Mouse (Mus musculus) MEL (cell line): ENCODE results near the gene Fam213b. TPM values are rescaled to one million over a fixed set of nuclear protein-coding genes. Genes with fewer than 3 reads are reported as not detected.

Experiments
- DNase-seq: peaks from one replicate; pipeline ENCODE4 v3.0.0; 2011; ENCODE audit warnings: low read depth, low spot score
- H3K27ac ChIP-seq: 2 replicates; pipeline ENCODE4 v1.5.1; 2012; ENCODE audit warnings: low read depth, mild to moderate bottlenecking, control low read depth, low read length, moderate library complexity; ENCODE audit not compliant: control insufficient read depth
- H3K27me3 ChIP-seq, 2 experiments: fragments of 150-350 bp in 1 of 2; sonication (generic) in 1 of 2; 2 replicates each; pipeline ENCODE4 v1.6.1; 2012; ENCODE audit warnings: low read length in 2 of 2, mild to moderate bottlenecking in 2 of 2, improper control_type of control experiment in 1 of 2, moderate library complexity in 1 of 2; ENCODE audit not compliant: insufficient read depth in 2 of 2, control insufficient read depth in 1 of 2
- H3K36me3 ChIP-seq, 2 experiments: 2 replicates each; pipeline ENCODE4 v1.6.1; 2012 to 2014; ENCODE audit warnings: low read length in 2 of 2, improper control_type of control experiment in 1 of 2, inconsistent platforms in 1 of 2, mild to moderate bottlenecking in 1 of 2; ENCODE audit not compliant: insufficient read depth in 2 of 2, control insufficient read depth in 1 of 2
- H3K4me1 ChIP-seq, 2 experiments: fragments of 150-350 bp in 1 of 2; sonication (generic) in 1 of 2; 2 replicates each; pipeline ENCODE4 v1.6.1; 2012; ENCODE audit warnings: low read length in 2 of 2, improper control_type of control experiment in 1 of 2, mild to moderate bottlenecking in 1 of 2; ENCODE audit not compliant: insufficient read depth in 2 of 2, control insufficient read depth in 1 of 2
- H3K4me3 ChIP-seq, 2 experiments: fragments of 150-350 bp in 1 of 2; sonication (generic) in 1 of 2; 2 replicates each; pipeline ENCODE4 v1.5.1; 2012; ENCODE audit warnings: low read depth in 2 of 2, low read length in 2 of 2, mild to moderate bottlenecking in 2 of 2, moderate library complexity in 2 of 2, control low read depth in 1 of 2, improper control_type of control experiment in 1 of 2; ENCODE audit not compliant: control insufficient read depth in 1 of 2, insufficient read depth in 1 of 2
- H3K79me2 ChIP-seq: 2 replicates; pipeline ENCODE4 v1.6.1; 2012; ENCODE audit warnings: mild to moderate bottlenecking, low read length, moderate library complexity; ENCODE audit not compliant: control insufficient read depth, poor library complexity, insufficient read depth
- H3K9ac ChIP-seq: 2 replicates; pipeline ENCODE4 v1.6.1; 2012; ENCODE audit warnings: low read depth, mild to moderate bottlenecking, control low read depth, low read length, moderate library complexity; ENCODE audit not compliant: control insufficient read depth, poor library complexity, severe bottlenecking
- H3K9me3 ChIP-seq: fragments of 150-350 bp; sonication (generic); replicated peaks from 2 replicates; pipeline ENCODE4 v1.6.1; 2012; ENCODE audit warnings: mild to moderate bottlenecking, low read length, improper control_type of control experiment, moderate library complexity; ENCODE audit not compliant: insufficient read depth
- CHD1 ChIP-seq: IDR thresholded peaks from 2 replicates; pipeline ENCODE4 v1.6.1; 2012; ENCODE audit warnings: low read depth, mild to moderate bottlenecking, inconsistent platforms, low read length, improper control_type of control experiment
- CHD2 ChIP-seq: IDR thresholded peaks from 2 replicates; pipeline ENCODE4 v1.6.1; 2011; ENCODE audit warnings: low read length, improper control_type of control experiment
- E2F4 ChIP-seq: IDR thresholded peaks from 2 replicates; pipeline ENCODE4 v1.6.1; 2011; ENCODE audit warnings: low read depth, low read length, improper control_type of control experiment, borderline replicate concordance
- ELF1 ChIP-seq: IDR thresholded peaks from 2 replicates; pipeline ENCODE4 v1.6.1; 2014; ENCODE audit warnings: low read depth, mild to moderate bottlenecking, inconsistent platforms, low read length, improper control_type of control experiment, moderate library complexity
- EP300 ChIP-seq, 2 experiments: IDR thresholded peaks; 2 replicates each; pipeline ENCODE4 v1.6.1; 2011; ENCODE audit warnings: improper control_type of control experiment in 2 of 2, low read length in 2 of 2, low read depth in 1 of 2, mild to moderate bottlenecking in 1 of 2
- GABPA ChIP-seq: IDR thresholded peaks from 2 replicates; pipeline ENCODE4 v1.6.1; 2012; ENCODE audit warnings: low read depth, mild to moderate bottlenecking, inconsistent platforms, low read length, improper control_type of control experiment, moderate library complexity
- GATA1 ChIP-seq: IDR thresholded peaks from 2 replicates; pipeline ENCODE4 v1.6.1; 2011; ENCODE audit warnings: low read depth, low read length, improper control_type of control experiment
- HCFC1 ChIP-seq: IDR thresholded peaks from 2 replicates; pipeline ENCODE4 v1.6.1; 2012; ENCODE audit warnings: low read depth, mild to moderate bottlenecking, inconsistent platforms, low read length, improper control_type of control experiment, moderate library complexity
- JUND ChIP-seq: IDR thresholded peaks from 2 replicates; pipeline ENCODE4 v1.6.1; 2011; ENCODE audit warnings: low read depth, mild to moderate bottlenecking, improper control_type of control experiment, low read length
- MAFK ChIP-seq: IDR thresholded peaks from 2 replicates; pipeline ENCODE4 v1.6.1; 2011; ENCODE audit warnings: low read depth, mild to moderate bottlenecking, low read length, improper control_type of control experiment, borderline replicate concordance
- MAX ChIP-seq: IDR thresholded peaks from 2 replicates; pipeline ENCODE4 v1.6.1; 2011; ENCODE audit warnings: low read length, improper control_type of control experiment
- MXI1 ChIP-seq: IDR thresholded peaks from 2 replicates; pipeline ENCODE4 v1.6.1; 2011; ENCODE audit warnings: mild to moderate bottlenecking, low read depth, low read length, improper control_type of control experiment
- MYB ChIP-seq: IDR thresholded peaks from 2 replicates; pipeline ENCODE4 v1.6.1; 2011; ENCODE audit warnings: mild to moderate bottlenecking, low read depth, low read length, improper control_type of control experiment
- NELFE ChIP-seq: IDR thresholded peaks from 2 replicates; pipeline ENCODE4 v1.6.1; 2011; ENCODE audit warnings: low read depth, low read length, improper control_type of control experiment
- POLR2A ChIP-seq, 2 experiments: IDR thresholded peaks; 2 replicates each; pipeline ENCODE4 v1.6.1; 2011 to 2012; ENCODE audit warnings: low read length in 2 of 2, mild to moderate bottlenecking in 2 of 2, control low read depth in 1 of 2, improper control_type of control experiment in 1 of 2, low read depth in 1 of 2, moderate library complexity in 1 of 2; ENCODE audit not compliant: control insufficient read depth in 1 of 2, insufficient read depth in 1 of 2, poor library complexity in 1 of 2
- POLR2AphosphoS2 ChIP-seq: IDR thresholded peaks from 2 replicates; pipeline ENCODE4 v1.6.1; 2011; ENCODE audit warnings: low read length, improper control_type of control experiment
- POLR2AphosphoS5 ChIP-seq: IDR thresholded peaks from 2 replicates; pipeline ENCODE4 v1.6.1; 2012; ENCODE audit warnings: low read depth, borderline replicate concordance, mild to moderate bottlenecking, inconsistent platforms, low read length, moderate library complexity, mixed read lengths
- RAD21 ChIP-seq: IDR thresholded peaks from 2 replicates; pipeline ENCODE4 v1.6.1; 2011; ENCODE audit warnings: mild to moderate bottlenecking, low read depth, low read length, improper control_type of control experiment
- SMC3 ChIP-seq: IDR thresholded peaks from 2 replicates; pipeline ENCODE4 v1.6.1; 2011; ENCODE audit warnings: low read depth, low read length, improper control_type of control experiment
- TBP ChIP-seq: IDR thresholded peaks from 2 replicates; pipeline ENCODE4 v1.8.0; 2011; ENCODE audit warnings: low read depth, low read length, improper control_type of control experiment
- TCF12 ChIP-seq: IDR thresholded peaks from 2 replicates; pipeline ENCODE4 v1.6.1; 2014; ENCODE audit warnings: low read depth, mild to moderate bottlenecking, inconsistent platforms, low read length, improper control_type of control experiment, moderate library complexity
- UBTF ChIP-seq: IDR thresholded peaks from 2 replicates; pipeline ENCODE4 v1.6.1; 2012; ENCODE audit warnings: low read depth, mild to moderate bottlenecking, inconsistent platforms, low read length, improper control_type of control experiment, moderate library complexity, borderline replicate concordance; ENCODE audit not compliant: insufficient read depth
- USF1 ChIP-seq: IDR thresholded peaks from 2 replicates; pipeline ENCODE4 v1.6.1; 2014; ENCODE audit warnings: low read depth, mild to moderate bottlenecking, inconsistent platforms, low read length, improper control_type of control experiment, moderate library complexity
- USF2 ChIP-seq, 2 experiments: IDR thresholded peaks; 2 replicates each; pipeline ENCODE4 v1.6.1; 2011 to 2012; ENCODE audit warnings: improper control_type of control experiment in 2 of 2, low read length in 2 of 2, borderline replicate concordance in 1 of 2, inconsistent platforms in 1 of 2, low read depth in 1 of 2, mild to moderate bottlenecking in 1 of 2; ENCODE audit not compliant: insufficient read depth in 1 of 2
- ZC3H11A ChIP-seq: IDR thresholded peaks from 2 replicates; pipeline ENCODE4 v1.6.1; 2012; ENCODE audit warnings: low read depth, mild to moderate bottlenecking, inconsistent platforms, low read length, improper control_type of control experiment
- ZKSCAN1 ChIP-seq: IDR thresholded peaks from 2 replicates; pipeline ENCODE4 v1.6.1; 2012; ENCODE audit warnings: low read depth, mild to moderate bottlenecking, inconsistent platforms, low read length, improper control_type of control experiment, moderate library complexity
- ZMIZ1 ChIP-seq: IDR thresholded peaks from 2 replicates; pipeline ENCODE4 v1.6.1; 2012; ENCODE audit warnings: low read depth, mild to moderate bottlenecking, inconsistent platforms, low read length, improper control_type of control experiment, moderate library complexity
- polyA plus RNA-seq, 2 experiments: library from polyadenylated mRNA; stranded (reverse) in 1 of 2; unstranded in 1 of 2; fragments of >175 nt in 1 of 2; fragments of >200 nt in 1 of 2; gene quantifications; 2 replicates each; pipeline versions ENCODE4 v1.2.1 to v1.2.4; 2012; ENCODE audit warnings: low replicate concordance in 2 of 2, low read depth in 1 of 2; ENCODE audit not compliant: insufficient read length in 2 of 2, insufficient read depth in 1 of 2, missing spikeins in 1 of 2
- total RNA-seq: library from RNA; depleted of rRNA; stranded (reverse); fragments of 300-350 nt; gene quantifications from 2 replicates; pipeline ENCODE4 v1.2.3, GENCODE M21; 2012

Fam213b gene
- total and polyA plus RNA-seq, 3 experiments = not detected

DNA sequence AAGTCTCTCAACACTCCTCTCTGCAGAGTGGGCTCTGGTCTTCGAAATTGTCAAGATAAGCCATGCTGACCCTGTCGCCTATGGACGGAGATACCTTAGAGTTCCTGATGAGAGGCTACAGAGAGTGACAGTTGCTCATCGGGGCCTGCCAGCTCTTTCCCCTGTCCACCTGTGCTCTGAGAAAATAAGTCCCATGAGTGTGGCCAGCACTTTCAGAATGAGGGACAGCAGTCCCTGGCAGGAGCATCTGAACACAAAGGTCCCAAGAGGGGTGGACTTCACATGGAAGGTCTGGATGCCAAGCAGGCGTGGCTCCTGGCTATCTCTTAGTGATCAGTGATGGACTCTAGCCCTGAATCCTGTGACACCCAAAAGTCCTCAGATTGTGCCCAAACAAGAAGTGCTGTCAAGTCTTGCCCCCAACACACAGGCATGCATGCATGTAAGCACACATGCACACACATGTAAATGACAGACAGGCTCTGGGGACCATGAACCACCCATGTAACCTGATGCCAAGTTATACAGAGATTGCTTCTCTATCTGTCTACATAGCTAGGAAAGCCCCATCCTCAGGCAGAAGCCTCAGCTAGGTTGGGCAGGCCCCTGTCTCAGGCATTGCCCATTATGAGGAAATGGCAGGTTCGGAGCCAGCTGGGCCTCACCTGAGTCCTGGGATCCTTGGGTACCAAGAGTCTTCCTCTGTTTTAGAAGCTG lies 44.5 kb upstream of the Fam213b start:
- TF ChIP-seq RAD21 = no peak
- no peak for TF ChIP-seq CHD2
- no peak for TF ChIP-seq MYB
- TF ChIP-seq POLR2A (IDR thresholded peaks at IDR 0.05; ENCODE audit: control insufficient read depth in 1 of 2, insufficient read depth in 1 of 2, low read depth in 1 of 2, low read length in 2 of 2, poor library complexity in 1 of 2) = no peak
- TF ChIP-seq ZC3H11A = no peak
- TF ChIP-seq USF2 (IDR thresholded peaks at IDR 0.05; ENCODE audit: borderline replicate concordance in 1 of 2, insufficient read depth in 1 of 2, low read depth in 1 of 2, low read length in 2 of 2) = no peak
- TF ChIP-seq POLR2AphosphoS5 = no peak; the same call in 1 of the 2 replicates
- TF ChIP-seq MXI1 = no peak
- no peak for TF ChIP-seq CHD1
- no peak for TF ChIP-seq ZKSCAN1
- no peak for TF ChIP-seq TCF12
- TF ChIP-seq E2F4 = no peak
- TF ChIP-seq ELF1 = no peak
- TF ChIP-seq UBTF = no peak
- TF ChIP-seq EP300 (IDR thresholded peaks at IDR 0.05; ENCODE audit: low read depth in 1 of 2, low read length in 2 of 2) = no peak
- Histone ChIP-seq H3K9ac (peak overlapping the region; percentile 46), H3K9me3 (no peaks in the 10 kb centered on the region), H3K4me3 (peak overlapping the region; percentile 28 to 38), H3K4me1 (peaks cover 0 to 21% of the 10 kb centered on the region in 2 experiments; a peak in 3 of 4 replicates), H3K36me3 (peaks cover 0 to 7% of the 10 kb centered on the region in 2 experiments; a peak in 2 of 4 replicates), H3K27ac (peak overlapping the region; percentile 79; the same call in 1 of the 2 replicates), H3K27me3 (no peaks in the 10 kb centered on the region), H3K79me2 (no peaks in the 10 kb centered on the region)
- no peak for DNase-seq

DNA sequence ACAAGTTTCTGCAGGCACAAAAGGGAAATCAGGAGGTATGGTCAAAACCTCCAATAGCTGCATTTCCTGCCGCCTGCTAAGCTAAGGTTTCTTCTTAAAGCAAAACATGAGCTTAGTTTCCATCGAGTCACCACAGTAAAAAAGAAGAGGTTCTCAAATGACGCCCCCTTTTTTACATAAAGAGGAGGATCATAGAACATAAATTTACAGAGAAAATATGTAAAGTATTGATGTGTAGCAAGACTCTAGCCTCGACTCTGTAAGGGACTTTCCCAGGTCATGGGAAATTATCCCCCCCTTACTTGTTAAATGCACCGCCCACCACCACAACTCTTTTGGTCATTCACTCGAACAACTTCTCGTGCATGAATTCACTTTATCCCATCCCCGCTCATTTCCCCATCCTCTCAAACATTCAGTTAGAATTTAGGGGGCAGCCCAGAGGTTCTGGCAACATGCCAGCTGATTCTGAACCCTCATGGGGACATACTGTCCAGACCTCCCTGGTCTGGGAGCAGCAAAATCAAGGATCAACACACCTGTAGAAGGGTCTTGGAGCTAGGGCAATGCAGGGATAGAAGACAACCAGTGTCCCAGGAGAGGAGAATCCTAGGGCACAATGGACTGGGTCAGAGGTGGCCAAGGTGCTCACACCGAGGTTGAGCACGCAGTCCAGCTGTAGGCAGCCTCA lies 43.8 kb upstream of the Fam213b start:
- Histone ChIP-seq H3K4me3 (peak overlapping the region; percentile 42 to 56), H3K36me3 (peaks cover 0 to 7% of the 10 kb centered on the region in 2 experiments; a peak in 2 of 4 replicates), H3K27me3 (no peaks in the 10 kb centered on the region), H3K79me2 (no peaks in the 10 kb centered on the region), H3K4me1 (peaks cover 0 to 21% of the 10 kb centered on the region in 2 experiments; a peak in 3 of 4 replicates), H3K9me3 (no peaks in the 10 kb centered on the region), H3K27ac (peak overlapping the region; percentile 79), H3K9ac (peak overlapping the region; percentile 77)
- DNase-seq = peak; percentile 92
- TF ChIP-seq RAD21 (no peak), MYB (peak; percentile 68), ZKSCAN1 (no peak), NELFE (peak; percentile 97), HCFC1 (peak; percentile 80), EP300 (IDR thresholded peaks at IDR 0.05; ENCODE audit: low read depth in 1 of 2, low read length in 2 of 2) (peak in 1 of 2 experiments; percentile 38; a peak in 1 of 4 replicates), ZMIZ1 (peak; percentile 100), UBTF (no peak), GATA1 (no peak), POLR2AphosphoS2 (peak; percentile 100), MAX (no peak; the same call in 1 of the 2 replicates), SMC3 (no peak; the same call in 1 of the 2 replicates), CHD2 (no peak), POLR2AphosphoS5 (peak; percentile 99), CHD1 (no peak), GABPA (no peak), TBP (peak; percentile 99), ZC3H11A (no peak; the same call in 1 of the 2 replicates), USF1 (no peak), TCF12 (no peak; the same call in none of the 2 replicates), MAFK (peak; percentile 64; the same call in 1 of the 2 replicates), POLR2A (IDR thresholded peaks at IDR 0.05; ENCODE audit: control insufficient read depth in 1 of 2, insufficient read depth in 1 of 2, low read depth in 1 of 2, low read length in 2 of 2, poor library complexity in 1 of 2) (peak; percentile 100), JUND (no peak)
